Mouse (Mus musculus) liver, postnatal 0 days (tissue): ENCODE data around the gene Srgap1. TPM values are rescaled to one million over a fixed set of nuclear protein-coding genes. Genes with fewer than 3 reads are reported as not detected.

ENCODE experiments used
- ATAC-seq: fragments of 200-750 bp; cut with Nextera tagmentation; 2 replicates; pipeline ENCODE4 v1.8.0; 2017; ENCODE audit warnings: mild to moderate bottlenecking, moderate library complexity
- DNase-seq: peaks from one replicate; pipeline ENCODE4 v3.0.0-alpha.2; 2016
- H3K27ac ChIP-seq: fragments of 300-500 bp; sonication (generic); 2 replicates; pipeline ENCODE4 v1.5.1; 2014; ENCODE audit warnings: antibody characterized with exemption, moderate library complexity, mild to moderate bottlenecking, low read depth
- H3K27me3 ChIP-seq: fragments of 300-500 bp; sonication (generic); 2 replicates; pipeline ENCODE4 v1.6.1; 2014; ENCODE audit warnings: low read length, control low read depth, mixed read lengths; ENCODE audit not compliant: insufficient read depth
- H3K36me3 ChIP-seq: fragments of 300-500 bp; sonication (generic); replicated peaks from 2 replicates; pipeline ENCODE4 v1.6.1; 2014; ENCODE audit warnings: mild to moderate bottlenecking, control low read depth, low read length, moderate library complexity, mixed read lengths; ENCODE audit not compliant: insufficient read depth
- H3K4me1 ChIP-seq: fragments of 300-500 bp; sonication (generic); 2 replicates; pipeline ENCODE4 v1.6.1; 2014; ENCODE audit warnings: antibody characterized with exemption, mild to moderate bottlenecking, control low read depth; ENCODE audit not compliant: insufficient read depth
- H3K4me2 ChIP-seq: fragments of 300-500 bp; sonication (generic); 2 replicates; pipeline ENCODE4 v1.6.1; 2014; ENCODE audit warnings: low read depth, mild to moderate bottlenecking, low read length, moderate library complexity, mixed read lengths
- H3K4me3 ChIP-seq: fragments of 300-500 bp; sonication (generic); 2 replicates; pipeline ENCODE4 v1.5.1; 2014; ENCODE audit warnings: low read depth, low read length
- H3K9ac ChIP-seq: fragments of 300-500 bp; sonication (generic); replicated peaks from 2 replicates; pipeline ENCODE4 v1.6.1; 2014; ENCODE audit warnings: mild to moderate bottlenecking, moderate library complexity
- H3K9me3 ChIP-seq: fragments of 300-500 bp; sonication (generic); 2 replicates; pipeline ENCODE4 v1.6.1; 2016; ENCODE audit warnings: mild to moderate bottlenecking, control low read depth, low read length, mixed read lengths
- CTCF ChIP-seq: sonication (generic); IDR thresholded peaks from 2 replicates; pipeline ENCODE4 v1.5.1; 2016; ENCODE audit warnings: antibody characterized with exemption, low read depth
- EP300 ChIP-seq: IDR thresholded peaks from 2 replicates; pipeline ENCODE4 v1.6.1; 2016; ENCODE audit warnings: antibody characterized with exemption, low read depth, mild to moderate bottlenecking
- WGBS: fragments of 180-500 bp; shearing (Covaris S2); extraction: QIAGEN DNeasy Blood & Tissue Kit; methylation state at CpG from one replicate; pipeline ENCODE4 v1.1.7; 2014; ENCODE audit not compliant: insufficient replicate concordance; 5-methylcytosine and 5-hydroxymethylcytosine counted together
- polyA plus RNA-seq: library from polyadenylated mRNA; unstranded; fragments of >200 nt; fragmentation: Nextera tagmentation; extraction: Ambion mirVana; gene quantifications from 2 replicates; pipeline ENCODE4 v1.2.1, GENCODE M21; 2015

Srgap1 gene
- polyA plus RNA-seq, 1 experiment from 2014 or later = 0.90 TPM

GRCm38 (mm10) chr10:122008731-122009391, 38.3 kb downstream of the Srgap1 start:
- Histone ChIP-seq H3K4me2 (no peak overlapping the region), H3K36me3 (no peaks in the 10 kb centered on the region), H3K27ac (peak overlapping the region; percentile 51; the same call in 1 of the 2 replicates), H3K4me1 (peaks cover 7% of the 10 kb centered on the region), H3K9ac (no peak overlapping the region), H3K4me3 (no peak overlapping the region), H3K27me3 (no peaks in the 10 kb centered on the region), H3K9me3 (no peaks in the 10 kb centered on the region)
- peak; percentile 55 for DNase-seq
- WGBS = 24% methylated on average over 12 of the region's 12 CpGs
- peak; percentile 79 for ATAC-seq
- TF ChIP-seq CTCF (no peak), EP300 (peak; percentile 50; the same call in 1 of the 2 replicates)

GRCm38 (mm10) chr10:122008370-122008730, 38.8 kb downstream of the Srgap1 start:
- WGBS = 26% methylated on average over 2 of the region's 2 CpGs
- no peak for DNase-seq
- no peaks in the 10 kb centered on the region for H3K27me3 ChIP-seq
- peaks cover 7% of the 10 kb centered on the region for H3K4me1 ChIP-seq
- no peak overlapping the region for H3K9ac ChIP-seq
- no peaks in the 10 kb centered on the region for H3K9me3 ChIP-seq
- 0 out of 2 replicates have a peak, but pooled peaks have one; percentile 17 for ATAC-seq
- H3K27ac ChIP-seq = no peak overlapping the region; the same call in 1 of the 2 replicates
- no peak overlapping the region for H3K4me2 ChIP-seq
- H3K4me3 ChIP-seq = no peak overlapping the region
- no peaks in the 10 kb centered on the region for H3K36me3 ChIP-seq
- TF ChIP-seq CTCF (no peak), EP300 (no peak)

GRCm38 (mm10) chr10:122006606-122007005, 40.5 kb downstream of the Srgap1 start:
- TF ChIP-seq EP300 (no peak), CTCF (no peak)

GRCm38 (mm10) chr10:122006151-122006550, 41.0 kb downstream of the Srgap1 start:
- Histone ChIP-seq H3K4me1 (peaks cover 13% of the 10 kb centered on the region), H3K4me3 (no peak overlapping the region), H3K36me3 (no peaks in the 10 kb centered on the region), H3K4me2 (no peak overlapping the region), H3K27ac (no peak overlapping the region), H3K27me3 (no peaks in the 10 kb centered on the region), H3K9me3 (no peaks in the 10 kb centered on the region), H3K9ac (no peak overlapping the region)
- no peak for DNase-seq
- TF ChIP-seq EP300 (no peak), CTCF (no peak)
- no peak for ATAC-seq
- WGBS = 62% methylated on average over 6 of the region's 6 CpGs

More at GRCm38 (mm10) chr10:122006606-122007005, 40.5 kb downstream of the Srgap1 start:
- Histone ChIP-seq H3K4me3 (no peak overlapping the region), H3K27me3 (no peaks in the 10 kb centered on the region), H3K9ac (no peak overlapping the region), H3K4me1 (peaks cover 13% of the 10 kb centered on the region), H3K9me3 (no peaks in the 10 kb centered on the region), H3K27ac (no peak overlapping the region), H3K4me2 (no peak overlapping the region), H3K36me3 (no peaks in the 10 kb centered on the region)
- ATAC-seq (no peak), DNase-seq (no peak)
- WGBS = 63% methylated on average over 5 of the region's 5 CpGs

GRCm38 (mm10) chr10:122005560-122005959, 41.6 kb downstream of the Srgap1 start:
- H3K9me3 ChIP-seq = no peaks in the 10 kb centered on the region
- no peak overlapping the region for H3K4me3 ChIP-seq
- ATAC-seq (no peak), DNase-seq (no peak)
- H3K36me3 ChIP-seq = no peaks in the 10 kb centered on the region
- TF ChIP-seq CTCF (no peak), EP300 (no peak)
- no peaks in the 10 kb centered on the region for H3K27me3 ChIP-seq
- 26% methylated on average over 6 of the region's 6 CpGs for WGBS
- H3K27ac ChIP-seq = no peak overlapping the region
- no peak overlapping the region for H3K4me2 ChIP-seq
- H3K9ac ChIP-seq = no peak overlapping the region
- peaks cover 13% of the 10 kb centered on the region for H3K4me1 ChIP-seq

- WGBS = 41% methylated on average over 6 of the region's 6 CpGs
- Histone ChIP-seq H3K4me3 (no peak overlapping the region), H3K36me3 (no peaks in the 10 kb centered on the region), H3K9me3 (no peaks in the 10 kb centered on the region), H3K27me3 (no peaks in the 10 kb centered on the region), H3K9ac (no peak overlapping the region), H3K4me2 (no peak overlapping the region), H3K4me1 (peaks cover 10% of the 10 kb centered on the region; the same call in 1 of the 2 replicates), H3K27ac (no peak overlapping the region)
- ATAC-seq (no peak), DNase-seq (no peak)
- TF ChIP-seq CTCF = no peak
- TF ChIP-seq EP300 = no peak
These were observed 44.2 kb downstream of the Srgap1 start for GRCm38 (mm10) chr10:122002930-122003329.
